Mouse (Mus musculus) lung, embryonic 14.5 days (tissue): ENCODE data around the gene Cdh12. TPM values are rescaled to one million over a fixed set of nuclear protein-coding genes. Genes with fewer than 3 reads are reported as not detected.
A peak's percentile ranks its signal among the peaks of the same experiment; 100 is the strongest.
"Not testable (repeated sequence)": the region's sequence is repeated elsewhere in the genome, so short reads cannot be mapped to it uniquely, and the experiment has no call there.

Source experiments
- ATAC-seq: fragments of 200-750 bp; cut with Nextera tagmentation; 2 replicates; pipeline ENCODE4 v1.8.0; 2017; ENCODE audit warnings: mild to moderate bottlenecking, moderate TSS enrichment, moderate library complexity; ENCODE audit not compliant: insufficient read depth
- DNase-seq: peaks from one replicate; pipeline ENCODE4 v3.0.0-alpha.2; 2015
- H3K27ac ChIP-seq: fragments of 300-500 bp; sonication (generic); 2 replicates; pipeline ENCODE4 v1.5.1; 2014; ENCODE audit warnings: low read depth, mild to moderate bottlenecking, moderate library complexity
- H3K27me3 ChIP-seq: fragments of 300-500 bp; sonication (generic); 2 replicates; pipeline ENCODE4 v1.6.1; 2014; ENCODE audit warnings: low read length, control low read depth; ENCODE audit not compliant: insufficient read depth
- H3K36me3 ChIP-seq: fragments of 300-500 bp; sonication (generic); 2 replicates; pipeline ENCODE4 v1.6.1; 2014; ENCODE audit warnings: control low read depth; ENCODE audit not compliant: insufficient read depth
- H3K4me1 ChIP-seq: fragments of 300-500 bp; sonication (generic); 2 replicates; pipeline ENCODE4 v1.6.1; 2014; ENCODE audit warnings: antibody characterized with exemption, control low read depth; ENCODE audit not compliant: insufficient read depth
- H3K4me2 ChIP-seq: fragments of 300-500 bp; sonication (generic); 2 replicates; pipeline ENCODE4 v1.6.1; 2014; ENCODE audit warnings: mild to moderate bottlenecking
- H3K4me3 ChIP-seq: fragments of 300-500 bp; sonication (generic); 2 replicates; pipeline ENCODE4 v1.5.1; 2014; ENCODE audit warnings: low read depth, low read length
- H3K9ac ChIP-seq: fragments of 300-500 bp; sonication (generic); 2 replicates; pipeline ENCODE4 v1.6.1; 2014
- H3K9me3 ChIP-seq: fragments of 300-500 bp; sonication (generic); 2 replicates; pipeline ENCODE4 v1.6.1; 2016; ENCODE audit warnings: low read depth, low read length, control low read depth
- CTCF ChIP-seq: IDR thresholded peaks from 2 replicates; pipeline ENCODE4 v1.5.1; 2016; ENCODE audit warnings: antibody characterized with exemption, low read depth
- WGBS: fragments of 180-500 bp; shearing (Covaris S2); extraction: QIAGEN DNeasy Blood & Tissue Kit; methylation state at CpG from one replicate; pipeline ENCODE4 v1.1.7; 2014; 5-methylcytosine and 5-hydroxymethylcytosine counted together
- polyA plus RNA-seq: library from polyadenylated mRNA; unstranded; fragments of >200 nt; fragmentation: Nextera tagmentation; extraction: Ambion mirVana; gene quantifications from 2 replicates; pipeline ENCODE4 v1.2.1, GENCODE M21; 2014

The Cdh12 gene
- polyA plus RNA-seq, 1 experiment from 2014 or later: 0.04 TPM

- Histone ChIP-seq H3K4me3 (no peak overlapping the region), H3K9me3 (no peaks in the 10 kb centered on the region), H3K4me2 (no peak overlapping the region), H3K9ac (no peak overlapping the region), H3K27me3 (no peaks in the 10 kb centered on the region), H3K4me1 (no peaks in the 10 kb centered on the region), H3K36me3 (no peaks in the 10 kb centered on the region), H3K27ac (no peak overlapping the region)
- 80% methylated on average over 3 of the region's 3 CpGs for WGBS
- DNase-seq (no peak), ATAC-seq (no peak)
- no peak for TF ChIP-seq CTCF
Observed at GRCm38 (mm10) chr15:20642905-20643414, 193.9 kb downstream of the Cdh12 start.

- no peaks in the 10 kb centered on the region for H3K4me1 ChIP-seq
- H3K4me3 ChIP-seq: no peak overlapping the region
- TF ChIP-seq CTCF: no peak
- H3K9me3 ChIP-seq: no peaks in the 10 kb centered on the region
- ATAC-seq (no peak), DNase-seq (no peak)
- no peak overlapping the region for H3K27ac ChIP-seq
- no peaks in the 10 kb centered on the region for H3K27me3 ChIP-seq
- WGBS: 66% methylated on average over 2 of the region's 2 CpGs
- no peak overlapping the region for H3K4me2 ChIP-seq
- H3K9ac ChIP-seq: no peak overlapping the region
- no peaks in the 10 kb centered on the region for H3K36me3 ChIP-seq
Observed at GRCm38 (mm10) chr15:20660221-20660620, 211.2 kb downstream of the Cdh12 start.

DNA sequence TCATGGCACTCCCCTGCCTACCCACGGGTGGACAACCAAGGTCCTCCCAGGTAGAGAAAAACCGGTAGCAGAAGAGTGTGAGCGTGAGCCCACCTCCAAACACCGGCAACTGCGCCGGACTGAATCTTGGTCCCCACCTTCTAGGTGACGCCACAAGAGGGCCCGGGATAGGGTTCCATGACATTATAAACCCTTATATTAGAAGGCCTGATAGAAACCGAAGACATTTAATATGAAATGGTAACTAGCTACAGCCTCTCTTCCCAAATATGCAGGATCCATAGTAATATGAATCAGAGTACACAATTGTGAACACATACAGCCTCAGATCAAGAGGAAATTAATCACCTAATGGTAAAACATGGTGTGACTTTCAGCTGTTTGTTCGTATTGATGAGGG is 217.6 kb downstream of the Cdh12 start, which contains the start of gene Acot10:
Gene Acot10, minus strand, starts transcription at position 101 of the 400 bp plus-strand sequence.
- H3K4me2 ChIP-seq: no peak within 1 kb of the TSS
- no peaks in the 10 kb centered on the region for H3K9me3 ChIP-seq
- no peak within 1 kb of the TSS for H3K9ac ChIP-seq
- H3K4me3 ChIP-seq: no peak within 1 kb of the TSS
- ATAC-seq: no peak
- WGBS: 89% methylated on average over 10 of the region's 10 CpGs
- DNase-seq: no peak
- TF ChIP-seq CTCF: no peak
- no peak within 1 kb of the TSS for H3K27ac ChIP-seq
- no peaks in the 10 kb centered on the region for H3K4me1 ChIP-seq
- H3K36me3 ChIP-seq: no peaks in the 10 kb centered on the region
- no peaks in the 10 kb centered on the region for H3K27me3 ChIP-seq

DNA sequence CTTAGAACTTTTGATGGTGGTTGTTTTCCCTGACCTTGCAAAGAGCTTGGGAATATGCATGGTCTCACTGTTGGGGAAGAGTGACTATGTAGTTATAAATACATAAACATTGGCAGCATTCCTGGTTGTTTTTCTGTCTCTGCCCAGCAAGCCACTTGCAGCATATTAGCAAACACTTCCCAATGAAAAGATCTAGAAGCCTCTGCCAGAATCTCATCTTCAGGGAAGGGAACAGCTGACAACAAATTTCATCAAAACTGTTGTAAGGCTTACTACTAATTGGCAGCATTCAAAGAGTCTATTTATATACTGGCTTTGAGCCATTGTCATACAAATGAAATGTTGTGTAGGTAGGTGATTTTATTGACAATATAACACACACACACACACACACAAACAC is 218.3 kb downstream of the Cdh12 start:
- H3K27me3 ChIP-seq: no peaks in the 10 kb centered on the region
- no peak overlapping the region for H3K27ac ChIP-seq
- DNase-seq: peak; percentile 42
- no peak for ATAC-seq
- H3K36me3 ChIP-seq: no peaks in the 10 kb centered on the region
- H3K4me3 ChIP-seq: no peak overlapping the region
- no peaks in the 10 kb centered on the region for H3K4me1 ChIP-seq
- no peak overlapping the region for H3K4me2 ChIP-seq
- TF ChIP-seq CTCF: no peak
- H3K9me3 ChIP-seq: no peaks in the 10 kb centered on the region
- H3K9ac ChIP-seq: no peak overlapping the region

DNA sequence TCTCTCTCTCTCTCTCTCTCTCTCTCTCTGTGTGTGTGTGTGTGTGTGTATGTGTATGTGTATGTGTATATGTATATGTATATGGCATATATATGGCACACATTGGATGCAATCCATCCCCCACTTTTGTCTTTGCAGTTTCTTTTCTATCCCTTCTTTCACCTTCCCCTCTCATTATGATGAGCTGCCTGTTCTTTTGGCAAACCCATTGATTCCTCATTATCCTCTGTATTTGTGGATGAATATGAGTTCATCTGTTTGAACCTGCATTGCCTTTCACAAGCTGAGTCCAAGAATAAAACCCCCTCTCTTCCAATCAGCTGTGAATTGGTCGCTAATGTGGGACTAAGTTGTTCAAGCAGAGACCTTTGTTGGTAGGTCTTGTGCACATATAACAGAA is 218.9 kb downstream of the Cdh12 start:
- Histone ChIP-seq H3K4me2 (no peak overlapping the region), H3K27ac (no peak overlapping the region), H3K27me3 (no peaks in the 10 kb centered on the region), H3K9me3 (no peaks in the 10 kb centered on the region), H3K9ac (no peak overlapping the region), H3K4me1 (no peaks in the 10 kb centered on the region), H3K36me3 (no peaks in the 10 kb centered on the region), H3K4me3 (no peak overlapping the region)
- no peak for TF ChIP-seq CTCF
- DNase-seq: no peak
- no peak for ATAC-seq
- WGBS: 73% methylated on average over 1 of the region's 1 CpGs

- H3K4me1 ChIP-seq, H3K27me3 ChIP-seq, H3K4me3 ChIP-seq, H3K9ac ChIP-seq, H3K27ac ChIP-seq, H3K9me3 ChIP-seq, H3K36me3 ChIP-seq, ATAC-seq, H3K4me2 ChIP-seq, DNase-seq: not testable (repeated sequence)
- 59% methylated on average over 2 of the region's 2 CpGs for WGBS
Observed at GRCm38 (mm10) chr15:20669507-20669906, 220.4 kb downstream of the Cdh12 start.

GRCm38 (mm10) chr15:20682719-20683118 is 233.7 kb downstream of the Cdh12 start:
- ATAC-seq: no peak
- no peak overlapping the region for H3K4me3 ChIP-seq
- no peak for DNase-seq
- no peak for TF ChIP-seq CTCF
- no peaks in the 10 kb centered on the region for H3K27me3 ChIP-seq
- no peaks in the 10 kb centered on the region for H3K4me1 ChIP-seq
- 70% methylated on average over 2 of the region's 2 CpGs for WGBS
- H3K9me3 ChIP-seq: no peaks in the 10 kb centered on the region
- no peak overlapping the region for H3K27ac ChIP-seq
- no peak overlapping the region for H3K4me2 ChIP-seq
- no peak overlapping the region for H3K9ac ChIP-seq
- H3K36me3 ChIP-seq: no peaks in the 10 kb centered on the region

DNA sequence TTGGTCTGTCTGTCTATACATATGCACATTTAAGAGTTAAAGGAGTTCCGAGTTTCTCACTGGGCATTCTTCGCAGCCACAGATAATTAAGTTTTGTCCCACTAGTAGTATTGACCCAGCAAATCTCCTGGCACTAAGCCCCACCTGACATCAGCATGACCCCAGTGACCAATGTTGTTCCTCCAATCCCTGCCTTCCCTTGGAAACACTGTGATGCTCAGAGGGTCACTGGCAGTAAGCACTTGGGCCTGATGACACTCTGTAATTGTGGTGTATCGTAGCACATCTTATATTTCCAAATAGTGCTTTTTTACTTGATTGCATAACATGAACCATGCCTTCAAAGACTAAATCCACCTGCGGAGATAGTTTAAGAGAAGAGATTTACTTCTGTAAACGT is 235.1 kb downstream of the Cdh12 start:
- Histone ChIP-seq H3K27me3 (no peaks in the 10 kb centered on the region), H3K27ac (no peak overlapping the region), H3K9me3 (no peaks in the 10 kb centered on the region), H3K9ac (no peak overlapping the region), H3K4me1 (no peaks in the 10 kb centered on the region), H3K4me3 (no peak overlapping the region), H3K36me3 (no peaks in the 10 kb centered on the region), H3K4me2 (no peak overlapping the region)
- no peak for TF ChIP-seq CTCF
- DNase-seq: no peak
- WGBS: 77% methylated on average over 5 of the region's 5 CpGs
- ATAC-seq: no peak
